ENCODE assay signal across 8 mouse cellular contexts in the genomic region with DNA sequence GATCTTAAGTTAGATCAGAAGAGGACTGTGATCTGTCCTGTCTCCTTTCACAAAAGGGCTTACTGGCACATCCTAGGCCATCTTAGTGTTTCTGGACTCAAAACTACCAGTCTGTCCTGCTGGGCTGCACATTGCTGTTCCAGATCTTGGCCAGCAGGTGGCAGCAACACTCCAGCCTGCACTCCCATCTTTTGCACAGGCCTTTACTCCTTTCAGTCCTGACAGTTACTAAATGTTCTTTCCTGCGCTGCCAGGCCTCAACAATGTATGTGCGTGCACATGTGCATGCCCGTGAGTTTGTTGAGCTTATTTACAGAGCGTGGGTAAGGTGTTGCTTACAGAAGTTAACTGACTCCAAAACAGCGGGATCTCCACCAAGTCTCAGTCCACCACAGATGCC. TPM values are rescaled to one million over a fixed set of nuclear protein-coding genes. Genes with fewer than 3 reads are reported as not detected.
A peak's percentile ranks its signal among the peaks of the same experiment; 100 is the strongest.
DNase-seq lines count a peak whose midpoint lies in the region; ATAC-seq lines count a peak whose summit lies in the region.

No protein-coding gene starts in this region.

- DNase-seq in 3T3-L1 (ENCODE audit: low read depth, low spot score): peak; percentile 84
- peak; percentile 82 to 92 for DNase-seq in adrenal gland, adult (ENCODE audit: inconsistent age in 2 of 2, low spot score in 1 of 2)
- DNase-seq in embryo, embryonic 10 days (ENCODE audit: low spot score): peak; percentile 85
- DNase-seq in gastrocnemius, postnatal 36 days: peak; percentile 48 to 77
- peak; percentile 78 for DNase-seq in kidney, adult 18-20 months
- peak; percentile 89 for DNase-seq in limb, embryonic 11.5 days (ENCODE audit: low spot score)

- H3K9me3 ChIP-seq in limb, embryonic 11.5 days (ENCODE audit: control insufficient read depth, low read length): no peaks in the 10 kb centered on the region
- no peaks in the 10 kb centered on the region for H3K9me3 ChIP-seq in midbrain, embryonic 15.5 days
- no peaks in the 10 kb centered on the region for H3K9me3 ChIP-seq in stomach, embryonic 14.5 days (ENCODE audit: control insufficient read depth, low read depth, low read length)

- H3K27ac ChIP-seq in limb, embryonic 11.5 days (replicated peaks; ENCODE audit: low read depth, low read length): no peak overlapping the region
- H3K27ac ChIP-seq in midbrain, embryonic 15.5 days: no peak overlapping the region
- H3K27ac ChIP-seq in stomach, embryonic 14.5 days (ENCODE audit: low read length): no peak overlapping the region

- no peak overlapping the region for H3K9ac ChIP-seq in limb, embryonic 11.5 days (ENCODE audit: low read length)
- no peak overlapping the region for H3K9ac ChIP-seq in midbrain, embryonic 15.5 days
- H3K9ac ChIP-seq in stomach, embryonic 14.5 days (replicated peaks; ENCODE audit: low read depth, low read length): no peak overlapping the region

- 0 out of 2 replicates have a peak, but pooled peaks cover 2% of the 10 kb centered on the region for H3K4me1 ChIP-seq in limb, embryonic 11.5 days (ENCODE audit: control insufficient read depth, insufficient read depth, low read length)
- H3K4me1 ChIP-seq in midbrain, embryonic 15.5 days: 0 out of 2 replicates have a peak, but pooled peaks cover 2% of the 10 kb centered on the region
- peaks cover 2% of the 10 kb centered on the region; the same call in 1 of the 2 replicates for H3K4me1 ChIP-seq in stomach, embryonic 14.5 days (ENCODE audit: control insufficient read depth, insufficient read depth, low read length)

- H3K36me3 ChIP-seq in limb, embryonic 11.5 days (ENCODE audit: control insufficient read depth, insufficient read depth, low read length): no peaks in the 10 kb centered on the region
- no peaks in the 10 kb centered on the region for H3K36me3 ChIP-seq in midbrain, embryonic 15.5 days (replicated peaks)
- H3K36me3 ChIP-seq in stomach, embryonic 14.5 days (ENCODE audit: control insufficient read depth, insufficient read depth, low read length): no peaks in the 10 kb centered on the region; the same call in 1 of the 2 replicates

- no peaks in the 10 kb centered on the region for H3K27me3 ChIP-seq in limb, embryonic 11.5 days (ENCODE audit: control insufficient read depth, insufficient read depth, low read length)
- H3K27me3 ChIP-seq in midbrain, embryonic 15.5 days (replicated peaks): 0 out of 2 replicates have a peak, but pooled peaks cover 3% of the 10 kb centered on the region
- no peaks in the 10 kb centered on the region for H3K27me3 ChIP-seq in stomach, embryonic 14.5 days (ENCODE audit: control insufficient read depth, insufficient read depth, low read length)

- intact Hi-C loops in gastrocnemius, postnatal 36 days (cut with DNase I): no loop called here

- WGBS in limb, embryonic 11.5 days: 45% methylated on average over 5 of the region's 5 CpGs
- WGBS in midbrain, embryonic 15.5 days: 36% methylated on average over 5 of the region's 5 CpGs
- 28% methylated on average over 5 of the region's 5 CpGs for WGBS in stomach, embryonic 14.5 days

- no peak for ATAC-seq in limb, embryonic 11.5 days (ENCODE audit: insufficient number of reproducible peaks, low FRiP score, low TSS enrichment, low read depth)
- peak; percentile 56 for ATAC-seq in midbrain, embryonic 15.5 days (replicated peaks)
- ATAC-seq in stomach, embryonic 14.5 days (ENCODE audit: insufficient number of reproducible peaks, insufficient read depth, low FRiP score, low read depth): peak; percentile 31; the same call in 1 of the 2 replicates

- no peak overlapping the region for H3K4me2 ChIP-seq in limb, embryonic 11.5 days (ENCODE audit: low read depth, severe bottlenecking)
- H3K4me2 ChIP-seq in midbrain, embryonic 15.5 days: no peak overlapping the region
- H3K4me2 ChIP-seq in stomach, embryonic 14.5 days (replicated peaks; ENCODE audit: low read depth, low read length): no peak overlapping the region

- no peak overlapping the region for H3K4me3 ChIP-seq in limb, embryonic 11.5 days (ENCODE audit: low read depth, low read length)
- no peak overlapping the region for H3K4me3 ChIP-seq in midbrain, embryonic 15.5 days
- H3K4me3 ChIP-seq in stomach, embryonic 14.5 days (ENCODE audit: low read depth, low read length): no peak overlapping the region

RNA-seq across cellular contexts. Expression of a gene that starts 6.1 kb away (rescaled TPM):
- total RNA-seq in gastrocnemius, postnatal 36 days (2021): not detected
- 0.51 and 0.54 TPM in 2 replicates for polyA plus RNA-seq in limb, embryonic 11.5 days (2014; fragmentation: Nextera tagmentation; extraction: Ambion mirVana)
- polyA plus RNA-seq in midbrain, embryonic 15.5 days (2015; fragmentation: Nextera tagmentation; extraction: Ambion mirVana): 0.22 and 0.73 TPM in 2 replicates
- polyA plus RNA-seq in stomach, embryonic 14.5 days (2014; fragmentation: Nextera tagmentation; extraction: Ambion mirVana): 0.49 and 0.52 TPM in 2 replicates

RNA-seq across cellular contexts. Expression of a gene that starts 19.5 kb away (rescaled TPM):
- total RNA-seq in gastrocnemius, postnatal 36 days (2021): 1 to 10 TPM; 3.4 to 3.8 TPM
- 24.0 and 26.1 TPM in 2 replicates for polyA plus RNA-seq in limb, embryonic 11.5 days (2014; fragmentation: Nextera tagmentation; extraction: Ambion mirVana)
- polyA plus RNA-seq in midbrain, embryonic 15.5 days (2015; fragmentation: Nextera tagmentation; extraction: Ambion mirVana): 30.3 and 30.7 TPM in 2 replicates
- polyA plus RNA-seq in stomach, embryonic 14.5 days (2014; fragmentation: Nextera tagmentation; extraction: Ambion mirVana): 21.3 and 25.4 TPM in 2 replicates

RNA-seq across cellular contexts. Expression of a gene that starts 19.8 kb away (rescaled TPM):
- 10 to 100 TPM; 26.7 to 27.6 TPM for total RNA-seq in gastrocnemius, postnatal 36 days (2021)
- polyA plus RNA-seq in limb, embryonic 11.5 days (2014; fragmentation: Nextera tagmentation; extraction: Ambion mirVana): 53.0 and 54.2 TPM in 2 replicates
- polyA plus RNA-seq in midbrain, embryonic 15.5 days (2015; fragmentation: Nextera tagmentation; extraction: Ambion mirVana): 42.9 and 43.1 TPM in 2 replicates
- 46.8 and 51.2 TPM in 2 replicates for polyA plus RNA-seq in stomach, embryonic 14.5 days (2014; fragmentation: Nextera tagmentation; extraction: Ambion mirVana)

RNA-seq across cellular contexts. Expression of a gene that starts 47.9 kb away (rescaled TPM):
- total RNA-seq in gastrocnemius, postnatal 36 days (2021): 1 to 10 TPM; 4.9 to 6.8 TPM
- polyA plus RNA-seq in limb, embryonic 11.5 days (2014; fragmentation: Nextera tagmentation; extraction: Ambion mirVana): 74.3 and 75.4 TPM in 2 replicates
- polyA plus RNA-seq in midbrain, embryonic 15.5 days (2015; fragmentation: Nextera tagmentation; extraction: Ambion mirVana): 72.0 and 72.4 TPM in 2 replicates
- polyA plus RNA-seq in stomach, embryonic 14.5 days (2014; fragmentation: Nextera tagmentation; extraction: Ambion mirVana): 51.5 and 51.6 TPM in 2 replicates

RNA-seq across cellular contexts. Expression of a gene that starts 53.9 kb away (rescaled TPM):
- total RNA-seq in gastrocnemius, postnatal 36 days (2021): 1 to 10 TPM; 2.4 to 2.8 TPM
- polyA plus RNA-seq in limb, embryonic 11.5 days (2014; fragmentation: Nextera tagmentation; extraction: Ambion mirVana): 12.2 and 14.9 TPM in 2 replicates
- 33.9 and 35.3 TPM in 2 replicates for polyA plus RNA-seq in midbrain, embryonic 15.5 days (2015; fragmentation: Nextera tagmentation; extraction: Ambion mirVana)
- polyA plus RNA-seq in stomach, embryonic 14.5 days (2014; fragmentation: Nextera tagmentation; extraction: Ambion mirVana): 18.6 and 24.0 TPM in 2 replicates
